Mouse (Mus musculus) limb, embryonic 15.5 days (tissue): Measurements from ENCODE around the gene Sbp. TPM values are rescaled to one million over a fixed set of nuclear protein-coding genes. Genes with fewer than 3 reads are reported as not detected.
"Not testable (repeated sequence)": the region's sequence is repeated elsewhere in the genome, so short reads cannot be mapped to it uniquely, and the experiment has no call there.

Experiments used
- ATAC-seq: fragments of 200-750 bp; cut with Nextera tagmentation; 2 replicates; pipeline ENCODE4 v1.8.0; 2017; ENCODE audit warnings: low read depth, moderate TSS enrichment; ENCODE audit not compliant: insufficient number of reproducible peaks, low FRiP score, low TSS enrichment
- H3K27ac ChIP-seq: fragments of 300-500 bp; sonication (generic); 2 replicates; pipeline ENCODE4 v1.5.1; 2015; ENCODE audit warnings: moderate library complexity, mild to moderate bottlenecking, inconsistent platforms
- H3K27me3 ChIP-seq: fragments of 300-500 bp; sonication (generic); 2 replicates; pipeline ENCODE4 v1.6.1; 2015; ENCODE audit warnings: inconsistent platforms
- H3K36me3 ChIP-seq: fragments of 300-500 bp; sonication (generic); 2 replicates; pipeline ENCODE4 v1.6.1; 2015; ENCODE audit warnings: inconsistent platforms
- H3K4me1 ChIP-seq: fragments of 300-500 bp; sonication (generic); 2 replicates; pipeline ENCODE4 v1.6.1; 2015; ENCODE audit warnings: inconsistent platforms
- H3K4me2 ChIP-seq: fragments of 300-500 bp; sonication (generic); 2 replicates; pipeline ENCODE4 v1.6.1; 2015; ENCODE audit warnings: mild to moderate bottlenecking, inconsistent platforms
- H3K4me3 ChIP-seq: fragments of 300-500 bp; sonication (generic); 2 replicates; pipeline ENCODE4 v1.5.1; 2015; ENCODE audit warnings: mild to moderate bottlenecking, inconsistent platforms
- H3K9ac ChIP-seq: fragments of 300-500 bp; sonication (generic); 2 replicates; pipeline ENCODE4 v1.6.1; 2015; ENCODE audit warnings: inconsistent platforms
- H3K9me3 ChIP-seq: fragments of 300-500 bp; sonication (generic); 2 replicates; pipeline ENCODE4 v1.6.1; 2016; ENCODE audit warnings: inconsistent platforms
- WGBS: fragments of 180-500 bp; shearing (Covaris S2); methylation state at CpG from one replicate; pipeline ENCODE4 v1.1.7; 2015; 5-methylcytosine and 5-hydroxymethylcytosine counted together
- polyA plus RNA-seq: library from polyadenylated mRNA; unstranded; fragments of >200 nt; fragmentation: Nextera tagmentation; extraction: Ambion mirVana; gene quantifications from 2 replicates; pipeline ENCODE4 v1.2.1, GENCODE M21; 2015

The Sbp gene
- polyA plus RNA-seq: not detected in 2 replicates

GRCm38 (mm10) chr17:23941372-23941771 lies at the start of gene Sbp:
TSS of gene Sbp (plus strand) at chr17:23941672.
- Histone ChIP-seq H3K36me3 (no peaks in the 10 kb centered on the region), H3K4me1 (no peaks in the 10 kb centered on the region), H3K27me3 (no peaks in the 10 kb centered on the region), H3K4me2 (no peak within 1 kb of the TSS), H3K9me3 (no peaks in the 10 kb centered on the region), H3K9ac (no peak within 1 kb of the TSS), H3K27ac (no peak within 1 kb of the TSS), H3K4me3 (no peak within 1 kb of the TSS)
- no peak for ATAC-seq

GRCm38 (mm10) chr17:23917158-23917557 lies 24.3 kb upstream of the Sbp start, which contains the start of gene Dcpp3:
TSS of gene Dcpp3 (plus strand) at chr17:23917458.
- WGBS: 71% methylated on average over 4 of the region's 4 CpGs

GRCm38 (mm10) chr17:23924531-23925007 lies 16.9 kb upstream of the Sbp start:
- ATAC-seq: peak; percentile 93
- peak overlapping the region; percentile 62 for H3K4me3 ChIP-seq
- H3K4me1 ChIP-seq: peaks cover 12% of the 10 kb centered on the region
- no peaks in the 10 kb centered on the region for H3K27me3 ChIP-seq
- under 1% methylated on average over 29 of the region's 29 CpGs for WGBS
- peak overlapping the region; percentile 86 for H3K4me2 ChIP-seq
- H3K9me3 ChIP-seq: no peaks in the 10 kb centered on the region
- peak overlapping the region; percentile 44; the same call in 1 of the 2 replicates for H3K9ac ChIP-seq
- peak overlapping the region; percentile 94 for H3K27ac ChIP-seq
- no peaks in the 10 kb centered on the region for H3K36me3 ChIP-seq

More at GRCm38 (mm10) chr17:23917158-23917557, 24.3 kb upstream of the Sbp start, which contains the start of gene Dcpp3:
- ATAC-seq, H3K27ac ChIP-seq, H3K27me3 ChIP-seq, H3K9me3 ChIP-seq, H3K4me1 ChIP-seq, H3K4me2 ChIP-seq, H3K9ac ChIP-seq, H3K4me3 ChIP-seq, H3K36me3 ChIP-seq: not testable (repeated sequence)

GRCm38 (mm10) chr17:23925090-23925493 lies 16.4 kb upstream of the Sbp start:
- peak; percentile 75 for ATAC-seq
- under 1% methylated on average over 14 of the region's 14 CpGs for WGBS
- peak overlapping the region; percentile 62 for H3K4me3 ChIP-seq

GRCm38 (mm10) chr17:23931157-23931556 lies 10.3 kb upstream of the Sbp start:
- Histone ChIP-seq H3K4me3 (no peak overlapping the region), H3K27me3 (no peaks in the 10 kb centered on the region), H3K9me3 (no peaks in the 10 kb centered on the region), H3K9ac (no peak overlapping the region), H3K36me3 (no peaks in the 10 kb centered on the region), H3K4me2 (no peak overlapping the region), H3K27ac (no peak overlapping the region), H3K4me1 (no peaks in the 10 kb centered on the region)
- WGBS: 79% methylated on average over 5 of the region's 5 CpGs
- no peak for ATAC-seq

More at GRCm38 (mm10) chr17:23925090-23925493, 16.4 kb upstream of the Sbp start:
- peak overlapping the region; percentile 86 for H3K4me2 ChIP-seq
- no peaks in the 10 kb centered on the region for H3K27me3 ChIP-seq
- H3K9ac ChIP-seq: peak overlapping the region; percentile 44
- no peaks in the 10 kb centered on the region for H3K36me3 ChIP-seq
- H3K4me1 ChIP-seq: peaks cover 12% of the 10 kb centered on the region
- H3K27ac ChIP-seq: peak overlapping the region; percentile 94
- no peaks in the 10 kb centered on the region for H3K9me3 ChIP-seq

GRCm38 (mm10) chr17:23947486-23947885 lies 6.0 kb downstream of the Sbp start:
- ATAC-seq: not testable (repeated sequence)
- WGBS: 80% methylated on average over 4 of the region's 4 CpGs

GRCm38 (mm10) chr17:23949068-23949467 lies 7.6 kb downstream of the Sbp start:
- Histone ChIP-seq H3K9ac (no peak overlapping the region), H3K4me2 (no peak overlapping the region), H3K4me3 (no peak overlapping the region), H3K4me1 (no peaks in the 10 kb centered on the region), H3K27me3 (no peaks in the 10 kb centered on the region), H3K36me3 (no peaks in the 10 kb centered on the region), H3K27ac (no peak overlapping the region), H3K9me3 (no peaks in the 10 kb centered on the region)
- no peak for ATAC-seq
- 92% methylated on average over 2 of the region's 2 CpGs for WGBS

More at GRCm38 (mm10) chr17:23947486-23947885, 6.0 kb downstream of the Sbp start:
- not testable (repeated sequence) for H3K4me2 ChIP-seq, H3K9me3 ChIP-seq, H3K27ac ChIP-seq, H3K4me3 ChIP-seq, H3K36me3 ChIP-seq, H3K27me3 ChIP-seq, H3K9ac ChIP-seq, H3K4me1 ChIP-seq

- not testable (repeated sequence) for H3K9me3 ChIP-seq, H3K27me3 ChIP-seq, H3K9ac ChIP-seq, H3K27ac ChIP-seq, ATAC-seq, H3K4me1 ChIP-seq, H3K36me3 ChIP-seq, H3K4me3 ChIP-seq, H3K4me2 ChIP-seq
- 72% methylated on average over 4 of the region's 4 CpGs for WGBS
These were observed 9.4 kb downstream of the Sbp start for GRCm38 (mm10) chr17:23950828-23951227.

GRCm38 (mm10) chr17:23955174-23955573 lies 13.7 kb downstream of the Sbp start, which contains the start of gene Sbpl:
TSS of gene Sbpl (minus strand) at chr17:23955274.
- H3K4me2 ChIP-seq: no peak within 1 kb of the TSS
- no peaks in the 10 kb centered on the region for H3K27me3 ChIP-seq
- 83% methylated on average over 5 of the region's 5 CpGs for WGBS
- no peaks in the 10 kb centered on the region for H3K36me3 ChIP-seq
- ATAC-seq: no peak
- no peak within 1 kb of the TSS for H3K4me3 ChIP-seq
- H3K4me1 ChIP-seq: no peaks in the 10 kb centered on the region
- H3K9me3 ChIP-seq: no peaks in the 10 kb centered on the region
- no peak within 1 kb of the TSS for H3K27ac ChIP-seq
- H3K9ac ChIP-seq: no peak within 1 kb of the TSS

GRCm38 (mm10) chr17:23960084-23960738 lies 18.7 kb downstream of the Sbp start:
- Histone ChIP-seq H3K4me3 (no peak overlapping the region), H3K27ac (no peak overlapping the region), H3K4me1 (no peaks in the 10 kb centered on the region), H3K9ac (no peak overlapping the region), H3K36me3 (no peaks in the 10 kb centered on the region), H3K27me3 (no peaks in the 10 kb centered on the region), H3K9me3 (no peaks in the 10 kb centered on the region), H3K4me2 (no peak overlapping the region)
- peak; percentile 73; the same call in 1 of the 2 replicates for ATAC-seq
- WGBS: 41% methylated on average over 3 of the region's 3 CpGs

- 57% methylated on average over 4 of the region's 4 CpGs for WGBS
- Histone ChIP-seq H3K27ac (no peak overlapping the region), H3K4me2 (no peak overlapping the region), H3K9me3 (no peaks in the 10 kb centered on the region), H3K4me3 (no peak overlapping the region), H3K27me3 (no peaks in the 10 kb centered on the region), H3K36me3 (no peaks in the 10 kb centered on the region), H3K9ac (no peak overlapping the region), H3K4me1 (no peaks in the 10 kb centered on the region)
- no peak for ATAC-seq
These were observed 20.2 kb downstream of the Sbp start for GRCm38 (mm10) chr17:23961573-23962122.

- Histone ChIP-seq H3K27ac (no peak overlapping the region), H3K4me1 (no peaks in the 10 kb centered on the region), H3K9ac (no peak overlapping the region), H3K27me3 (no peaks in the 10 kb centered on the region), H3K36me3 (no peaks in the 10 kb centered on the region), H3K4me2 (no peak overlapping the region), H3K9me3 (no peaks in the 10 kb centered on the region), H3K4me3 (no peak overlapping the region)
- ATAC-seq: no peak
- WGBS: 42% methylated on average over 6 of the region's 6 CpGs
These were observed 24.4 kb downstream of the Sbp start for GRCm38 (mm10) chr17:23965805-23966425.
